Mouse (Mus musculus): Measurements from ENCODE around the gene Vps35l. TPM values are rescaled to one million over a fixed set of nuclear protein-coding genes. Genes with fewer than 3 reads are reported as not detected.
A peak's percentile ranks its signal among the peaks of the same experiment; 100 is the strongest.

Gene Vps35l
- polyA plus RNA-seq, 1 experiment from 2014 or later: 78.8 TPM

GRCm38 (mm10) chr7:118744766-118745165, 4.7 kb downstream of the Vps35l start:
- peaks cover 16% of the 10 kb centered on the region for H3K4me1 ChIP-seq (replicated peaks)
- 93% methylated on average over 5 of the region's 5 CpGs for WGBS
- H3K36me3 ChIP-seq: peaks cover 59% of the 10 kb centered on the region

GRCm38 (mm10) chr7:118747891-118748672, 8.1 kb downstream of the Vps35l start:
- Histone ChIP-seq H3K36me3 (peaks cover 88% of the 10 kb centered on the region), H3K4me3 (no peak overlapping the region), H3K9me3 (no peaks in the 10 kb centered on the region), H3K27me3 (ENCODE audit: insufficient read depth, poor library complexity, severe bottlenecking) (no peaks in the 10 kb centered on the region), H3K4me1 (replicated peaks) (no peaks in the 10 kb centered on the region), H3K27ac (no peak overlapping the region)
- 89% methylated on average over 12 of the region's 12 CpGs for WGBS
- DNase-seq (ENCODE audit: low spot score): no peak

More at GRCm38 (mm10) chr7:118744766-118745165, 4.7 kb downstream of the Vps35l start:
- Histone ChIP-seq H3K27me3 (ENCODE audit: insufficient read depth, poor library complexity, severe bottlenecking) (no peaks in the 10 kb centered on the region), H3K4me3 (no peak overlapping the region), H3K27ac (no peak overlapping the region), H3K9me3 (no peaks in the 10 kb centered on the region)
- no peak for DNase-seq (ENCODE audit: low spot score)

- 70% methylated on average over 8 of the region's 8 CpGs for WGBS
- no peak for DNase-seq (ENCODE audit: low spot score)
- Histone ChIP-seq H3K4me3 (no peak overlapping the region), H3K27me3 (ENCODE audit: insufficient read depth, poor library complexity, severe bottlenecking) (no peaks in the 10 kb centered on the region), H3K27ac (no peak overlapping the region), H3K4me1 (replicated peaks) (no peaks in the 10 kb centered on the region), H3K36me3 (peaks cover 95% of the 10 kb centered on the region), H3K9me3 (no peaks in the 10 kb centered on the region)
Measured at GRCm38 (mm10) chr7:118749706-118750105, 9.7 kb downstream of the Vps35l start.

- WGBS: 91% methylated on average over 7 of the region's 7 CpGs
- Histone ChIP-seq H3K36me3 (peaks cover 94% of the 10 kb centered on the region), H3K27me3 (ENCODE audit: insufficient read depth, poor library complexity, severe bottlenecking) (no peaks in the 10 kb centered on the region), H3K4me3 (no peak overlapping the region), H3K4me1 (replicated peaks) (no peaks in the 10 kb centered on the region), H3K9me3 (no peaks in the 10 kb centered on the region), H3K27ac (no peak overlapping the region)
- no peak for DNase-seq (ENCODE audit: low spot score)
Measured at GRCm38 (mm10) chr7:118751625-118752024, 11.6 kb downstream of the Vps35l start.

GRCm38 (mm10) chr7:118755756-118756155, 15.7 kb downstream of the Vps35l start:
- Histone ChIP-seq H3K27me3 (ENCODE audit: insufficient read depth, poor library complexity, severe bottlenecking) (no peaks in the 10 kb centered on the region), H3K9me3 (no peaks in the 10 kb centered on the region), H3K4me3 (no peak overlapping the region), H3K36me3 (peaks cover 75% of the 10 kb centered on the region), H3K4me1 (replicated peaks) (no peaks in the 10 kb centered on the region), H3K27ac (no peak overlapping the region)
- DNase-seq (ENCODE audit: low spot score): no peak
- WGBS: 85% methylated on average over 7 of the region's 7 CpGs

GRCm38 (mm10) chr7:118756490-118757265, 16.7 kb downstream of the Vps35l start:
- Histone ChIP-seq H3K4me3 (no peak overlapping the region), H3K27me3 (ENCODE audit: insufficient read depth, poor library complexity, severe bottlenecking) (no peaks in the 10 kb centered on the region), H3K27ac (no peak overlapping the region), H3K4me1 (replicated peaks) (no peaks in the 10 kb centered on the region), H3K9me3 (no peaks in the 10 kb centered on the region), H3K36me3 (peaks cover 79% of the 10 kb centered on the region)
- 94% methylated on average over 24 of the region's 24 CpGs for WGBS
- no peak for DNase-seq (ENCODE audit: low spot score)

GRCm38 (mm10) chr7:118758369-118758768, 18.3 kb downstream of the Vps35l start:
- H3K36me3 ChIP-seq: peaks cover 78% of the 10 kb centered on the region
- H3K27ac ChIP-seq: no peak overlapping the region
- H3K4me1 ChIP-seq (replicated peaks): no peaks in the 10 kb centered on the region
- DNase-seq (ENCODE audit: low spot score): no peak
- 69% methylated on average over 4 of the region's 4 CpGs for WGBS
- no peak overlapping the region for H3K4me3 ChIP-seq
- H3K9me3 ChIP-seq: no peaks in the 10 kb centered on the region
- H3K27me3 ChIP-seq (ENCODE audit: insufficient read depth, poor library complexity, severe bottlenecking): no peaks in the 10 kb centered on the region

- H3K4me3 ChIP-seq: no peak overlapping the region
- no peaks in the 10 kb centered on the region for H3K4me1 ChIP-seq (replicated peaks)
- H3K27me3 ChIP-seq (ENCODE audit: insufficient read depth, poor library complexity, severe bottlenecking): no peaks in the 10 kb centered on the region
- H3K36me3 ChIP-seq: peaks cover 79% of the 10 kb centered on the region
- H3K9me3 ChIP-seq: no peaks in the 10 kb centered on the region
- WGBS: 87% methylated on average over 5 of the region's 5 CpGs
- no peak overlapping the region for H3K27ac ChIP-seq
- no peak for DNase-seq (ENCODE audit: low spot score)
Measured at GRCm38 (mm10) chr7:118759372-118759771, 19.3 kb downstream of the Vps35l start.

GRCm38 (mm10) chr7:118763939-118764338, 23.9 kb downstream of the Vps35l start:
- no peaks in the 10 kb centered on the region for H3K27me3 ChIP-seq (ENCODE audit: insufficient read depth, poor library complexity, severe bottlenecking)
- no peak overlapping the region for H3K27ac ChIP-seq
- H3K4me3 ChIP-seq: no peak overlapping the region
- whole genome bisulfite sequencing: 92% methylated on average over 11 of the region's 11 CpGs
- no peak for DNase-seq (ENCODE audit: low spot score)
- H3K36me3 ChIP-seq: peaks cover 50% of the 10 kb centered on the region
- 0 out of 2 replicates have a peak, but pooled peaks cover 12% of the 10 kb centered on the region for H3K4me1 ChIP-seq (replicated peaks)
- no peaks in the 10 kb centered on the region for H3K9me3 ChIP-seq

GRCm38 (mm10) chr7:118764725-118765124, 24.7 kb downstream of the Vps35l start:
- DNase-seq (ENCODE audit: low spot score): no peak
- H3K27ac ChIP-seq: no peak overlapping the region
- H3K36me3 ChIP-seq: peaks cover 43% of the 10 kb centered on the region
- H3K4me3 ChIP-seq: no peak overlapping the region
- H3K27me3 ChIP-seq (ENCODE audit: insufficient read depth, poor library complexity, severe bottlenecking): no peaks in the 10 kb centered on the region
- no peaks in the 10 kb centered on the region for H3K9me3 ChIP-seq
- WGBS: 85% methylated on average over 14 of the region's 14 CpGs
- H3K4me1 ChIP-seq (replicated peaks): 0 out of 2 replicates have a peak, but pooled peaks cover 12% of the 10 kb centered on the region

- peaks cover 44% of the 10 kb centered on the region for H3K36me3 ChIP-seq
- H3K4me1 ChIP-seq (replicated peaks): 0 out of 2 replicates have a peak, but pooled peaks cover 12% of the 10 kb centered on the region
- H3K4me3 ChIP-seq: no peak overlapping the region
- 76% methylated on average over 8 of the region's 8 CpGs for WGBS
- H3K27ac ChIP-seq: no peak overlapping the region
- H3K9me3 ChIP-seq: no peaks in the 10 kb centered on the region
- no peak for DNase-seq (ENCODE audit: low spot score)
- no peaks in the 10 kb centered on the region for H3K27me3 ChIP-seq (ENCODE audit: insufficient read depth, poor library complexity, severe bottlenecking)
Measured at GRCm38 (mm10) chr7:118765604-118766003, 25.6 kb downstream of the Vps35l start.

GRCm38 (mm10) chr7:118766119-118766833, 26.2 kb downstream of the Vps35l start:
- no peak overlapping the region for H3K27ac ChIP-seq
- peaks cover 42% of the 10 kb centered on the region for H3K36me3 ChIP-seq
- DNase-seq (ENCODE audit: low spot score): peak; percentile 57
- no peak overlapping the region for H3K4me3 ChIP-seq
- H3K4me1 ChIP-seq (replicated peaks): 0 out of 2 replicates have a peak, but pooled peaks cover 12% of the 10 kb centered on the region
- WGBS: 61% methylated on average over 18 of the region's 18 CpGs
- H3K9me3 ChIP-seq: no peaks in the 10 kb centered on the region
- no peaks in the 10 kb centered on the region for H3K27me3 ChIP-seq (ENCODE audit: insufficient read depth, poor library complexity, severe bottlenecking)
